Mouse (Mus musculus) intestine, postnatal 0 days (tissue): ENCODE results near the gene Gan. TPM values are rescaled to one million over a fixed set of nuclear protein-coding genes. Genes with fewer than 3 reads are reported as not detected.
A peak's percentile ranks its signal among the peaks of the same experiment; 100 is the strongest.

ENCODE experiments used
- ATAC-seq: fragments of 200-750 bp; cut with Nextera tagmentation; 2 replicates; pipeline ENCODE4 v1.8.0; 2017; ENCODE audit warnings: mild to moderate bottlenecking, moderate TSS enrichment, moderate library complexity
- H3K27ac ChIP-seq: fragments of 300-500 bp; sonication (generic); 2 replicates; pipeline ENCODE4 v1.5.1; 2014; ENCODE audit warnings: mild to moderate bottlenecking, low read depth, low read length, moderate library complexity
- H3K27me3 ChIP-seq: fragments of 300-500 bp; sonication (generic); replicated peaks from 2 replicates; pipeline ENCODE4 v1.6.1; 2014; ENCODE audit warnings: low read length, mixed read lengths; ENCODE audit not compliant: control insufficient read depth, insufficient read depth
- H3K36me3 ChIP-seq: fragments of 300-500 bp; sonication (generic); 2 replicates; pipeline ENCODE4 v1.6.1; 2014; ENCODE audit warnings: mild to moderate bottlenecking, moderate library complexity; ENCODE audit not compliant: control insufficient read depth, insufficient read depth
- H3K4me1 ChIP-seq: fragments of 300-500 bp; sonication (generic); replicated peaks from 2 replicates; pipeline ENCODE4 v1.6.1; 2014; ENCODE audit warnings: antibody characterized with exemption, low read length, mixed read lengths; ENCODE audit not compliant: control insufficient read depth, insufficient read depth
- H3K4me2 ChIP-seq: fragments of 300-500 bp; sonication (generic); replicated peaks from 2 replicates; pipeline ENCODE4 v1.6.1; 2014; ENCODE audit warnings: low read depth, mild to moderate bottlenecking, moderate library complexity
- H3K4me3 ChIP-seq: fragments of 300-500 bp; sonication (generic); 2 replicates; pipeline ENCODE4 v1.5.1; 2014; ENCODE audit warnings: low read depth, low read length
- H3K9ac ChIP-seq: fragments of 300-500 bp; sonication (generic); 2 replicates; pipeline ENCODE4 v1.6.1; 2014; ENCODE audit warnings: mild to moderate bottlenecking, low read depth, low read length
- H3K9me3 ChIP-seq: fragments of 300-500 bp; sonication (generic); 2 replicates; pipeline ENCODE4 v1.6.1; 2016; ENCODE audit warnings: mixed run types; ENCODE audit not compliant: control insufficient read depth
- CTCF ChIP-seq: sonication (generic); IDR thresholded peaks from 2 replicates; pipeline ENCODE4 v1.5.1; 2016; ENCODE audit warnings: low read depth, mild to moderate bottlenecking, control low read depth, antibody characterized with exemption, moderate library complexity
- WGBS: fragments of 180-500 bp; shearing (Covaris S2); extraction: QIAGEN DNeasy Blood & Tissue Kit; methylation state at CpG from one replicate; pipeline ENCODE4 v1.1.7; 2014; 5-methylcytosine and 5-hydroxymethylcytosine counted together
- polyA plus RNA-seq: library from polyadenylated mRNA; unstranded; fragments of >200 nt; fragmentation: Nextera tagmentation; extraction: Ambion mirVana; gene quantifications from 2 replicates; pipeline ENCODE4 v1.2.1, GENCODE M21; 2015

The Gan gene
- polyA plus RNA-seq, 1 experiment from 2014 or later, result 1.1 TPM

GRCm38 (mm10) chr8:117248341-117248740 lies 90.4 kb downstream of the Gan start:
- no peak overlapping the region for H3K4me2 ChIP-seq
- H3K9ac ChIP-seq, result no peak overlapping the region
- no peaks in the 10 kb centered on the region for H3K4me1 ChIP-seq
- TF ChIP-seq CTCF, result no peak
- no peaks in the 10 kb centered on the region for H3K9me3 ChIP-seq
- no peak overlapping the region for H3K27ac ChIP-seq
- H3K36me3 ChIP-seq, result no peaks in the 10 kb centered on the region
- H3K27me3 ChIP-seq, result no peaks in the 10 kb centered on the region
- WGBS, result 66% methylated on average over 11 of the region's 11 CpGs
- H3K4me3 ChIP-seq, result no peak overlapping the region
- ATAC-seq, result no peak

DNA sequence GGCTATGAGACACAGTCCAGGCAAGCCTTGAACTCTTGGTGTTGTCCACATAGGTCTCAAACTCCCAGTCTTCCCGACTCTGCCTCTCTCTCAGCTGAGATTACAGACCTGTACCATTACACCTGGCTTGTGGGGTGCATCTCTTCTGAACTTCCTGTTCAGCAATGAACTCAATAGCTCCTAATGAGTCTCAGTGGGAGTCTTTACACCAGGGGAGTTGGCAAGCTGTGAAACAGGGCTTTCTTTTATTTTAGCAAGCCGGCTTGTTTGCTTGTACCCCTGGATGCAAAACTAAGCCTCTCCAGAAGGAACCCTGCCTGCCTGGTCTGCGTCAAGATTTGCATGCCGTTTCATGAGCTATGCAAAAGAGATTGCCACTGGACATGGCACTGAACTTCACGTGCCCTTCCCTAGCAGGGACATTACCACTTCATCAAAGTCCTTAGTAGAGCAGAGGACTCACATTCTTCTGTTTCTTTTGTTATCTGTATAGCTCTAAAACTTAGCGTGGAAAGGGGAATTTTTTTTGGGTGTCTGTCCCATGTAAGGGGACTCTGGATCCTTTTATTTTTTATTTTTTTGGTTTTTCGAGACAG lies 93.2 kb downstream of the Gan start:
- Histone ChIP-seq H3K4me2 (no peak overlapping the region), H3K27me3 (no peaks in the 10 kb centered on the region), H3K4me1 (no peaks in the 10 kb centered on the region), H3K9ac (no peak overlapping the region), H3K36me3 (no peaks in the 10 kb centered on the region), H3K9me3 (no peaks in the 10 kb centered on the region), H3K27ac (no peak overlapping the region), H3K4me3 (no peak overlapping the region)
- WGBS, result 51% methylated on average over 7 of the region's 7 CpGs
- no peak for ATAC-seq
- TF ChIP-seq CTCF, result no peak

DNA sequence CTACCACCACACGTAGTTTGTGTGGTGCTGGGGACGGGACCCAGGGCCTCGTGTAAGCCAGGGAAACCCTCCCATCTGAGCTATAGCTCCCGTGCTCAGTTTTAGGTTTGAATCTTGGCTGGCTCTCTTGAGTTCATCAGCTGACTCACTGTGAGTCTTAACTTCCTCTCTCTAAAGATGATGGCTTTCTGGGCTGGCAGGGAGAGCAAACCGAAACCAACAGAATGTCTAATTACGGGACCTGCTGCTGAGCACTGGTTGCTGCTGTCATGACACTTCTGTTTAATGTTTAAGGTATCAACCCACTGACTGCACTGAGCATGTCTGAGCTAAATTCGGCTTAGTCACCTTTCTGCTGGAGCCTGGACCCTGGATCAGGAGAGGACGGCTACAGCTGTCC lies 94.7 kb downstream of the Gan start:
- Histone ChIP-seq H3K9ac (no peak overlapping the region), H3K4me2 (no peak overlapping the region), H3K4me1 (no peaks in the 10 kb centered on the region), H3K36me3 (no peaks in the 10 kb centered on the region), H3K27ac (no peak overlapping the region), H3K9me3 (no peaks in the 10 kb centered on the region), H3K27me3 (no peaks in the 10 kb centered on the region), H3K4me3 (no peak overlapping the region)
- no peak for TF ChIP-seq CTCF
- WGBS, result 84% methylated on average over 8 of the region's 8 CpGs
- ATAC-seq, result no peak

DNA sequence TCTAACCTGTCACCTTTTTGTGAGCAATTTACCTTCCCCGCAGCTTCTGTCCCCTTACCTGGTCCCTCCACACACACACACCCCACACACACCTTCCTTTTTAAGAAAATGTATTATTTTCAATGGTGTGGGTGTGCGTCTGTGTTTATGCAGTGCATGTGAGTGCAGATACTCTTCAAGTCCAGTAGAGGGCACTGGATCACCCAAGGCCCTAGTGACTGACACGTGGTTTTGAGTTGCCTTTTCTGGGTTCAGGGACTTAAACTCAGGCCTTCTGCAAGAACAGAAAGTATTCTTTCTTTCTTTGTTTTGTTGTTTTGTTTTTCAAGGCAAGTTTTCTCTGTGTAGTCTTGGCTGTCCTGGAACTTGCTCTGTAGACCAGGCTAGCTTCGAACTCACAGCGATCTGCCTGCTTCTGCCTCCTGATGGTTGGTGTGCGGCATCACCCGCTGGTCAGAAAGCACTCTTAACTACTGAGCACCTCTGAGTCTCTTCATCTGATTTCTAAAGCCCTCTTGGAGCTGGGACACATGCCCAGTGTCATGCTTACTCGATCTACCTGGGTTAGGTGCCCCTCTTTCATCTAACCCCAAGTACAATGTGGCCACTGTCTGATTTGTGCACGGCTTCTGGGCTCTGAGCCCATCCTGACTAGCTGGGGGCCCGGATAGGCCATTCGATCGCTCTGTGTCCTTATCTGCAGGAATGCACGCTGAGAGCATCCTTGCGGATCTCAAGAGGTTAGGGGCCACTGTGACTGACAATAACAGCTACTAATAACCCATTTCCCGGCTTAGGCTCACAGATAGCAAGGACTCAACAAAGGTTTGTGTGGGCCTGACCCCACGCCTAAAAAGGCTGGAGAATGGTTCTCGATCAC lies 95.7 kb downstream of the Gan start:
- 90% methylated on average over 17 of the region's 17 CpGs for WGBS
- no peak overlapping the region for H3K4me2 ChIP-seq
- peak; percentile 45 for TF ChIP-seq CTCF
- no peak overlapping the region for H3K4me3 ChIP-seq
- no peaks in the 10 kb centered on the region for H3K9me3 ChIP-seq
- H3K27me3 ChIP-seq, result no peaks in the 10 kb centered on the region
- no peaks in the 10 kb centered on the region for H3K4me1 ChIP-seq
- H3K36me3 ChIP-seq, result no peaks in the 10 kb centered on the region
- H3K9ac ChIP-seq, result no peak overlapping the region
- no peak overlapping the region for H3K27ac ChIP-seq
- no peak for ATAC-seq

DNA sequence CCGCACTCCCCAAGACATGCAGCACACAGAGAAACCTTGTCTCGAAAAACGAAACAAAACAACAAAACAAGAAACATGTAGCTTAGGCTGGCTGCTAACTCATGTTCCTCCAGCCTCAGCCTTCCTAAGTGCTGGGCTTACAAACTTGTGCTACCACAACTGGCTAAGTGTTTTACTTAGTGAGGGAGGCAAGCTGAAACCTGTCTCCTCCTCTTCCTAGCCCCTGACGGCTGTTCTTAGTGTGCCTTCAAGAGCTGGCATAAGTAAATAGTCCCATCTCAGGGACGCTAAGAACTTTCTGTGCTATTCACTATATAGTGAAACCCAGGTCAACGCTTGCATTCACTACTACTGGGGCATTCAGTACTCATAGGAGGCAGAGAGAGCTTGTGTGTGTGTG lies 96.6 kb downstream of the Gan start:
- H3K27ac ChIP-seq, result no peak overlapping the region

DNA sequence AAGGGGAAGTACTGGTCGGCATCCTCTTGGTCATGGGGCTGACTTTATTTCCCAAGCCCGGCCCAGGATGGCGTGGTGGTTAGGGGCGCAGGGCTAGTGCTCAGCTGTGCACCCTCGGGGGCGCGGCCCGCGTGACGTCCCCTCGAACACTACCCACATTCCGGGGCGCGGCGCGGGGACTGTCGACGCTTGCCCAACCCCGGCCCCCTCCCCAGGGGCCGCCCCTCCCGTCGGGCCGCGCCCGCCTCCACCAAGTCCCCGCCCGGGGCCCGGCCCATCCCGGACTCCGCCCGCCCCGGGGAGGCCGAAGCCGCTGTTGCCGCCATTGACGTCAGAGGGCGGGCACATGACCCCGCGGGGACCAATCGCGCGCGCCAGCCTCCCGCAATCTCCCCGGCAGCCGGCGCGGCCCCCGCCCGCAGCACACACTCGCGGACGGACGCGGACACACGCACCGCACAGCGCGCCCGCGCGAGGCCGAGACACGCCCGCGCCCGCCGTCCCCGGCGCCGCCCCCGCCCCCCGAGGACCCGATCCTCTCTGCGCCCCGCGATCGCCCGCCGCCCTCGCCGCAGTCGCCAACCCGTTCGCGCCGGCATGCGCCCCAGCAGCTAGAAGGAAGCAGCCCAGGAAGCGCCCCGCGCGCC lies 98.5 kb downstream of the Gan start:
- WGBS, result 1% methylated on average over 65 of the region's 92 CpGs

More for the DNA sequence above, 96.6 kb downstream of the Gan start:
- no peaks in the 10 kb centered on the region for H3K4me1 ChIP-seq
- no peak overlapping the region for H3K4me2 ChIP-seq
- H3K9ac ChIP-seq, result no peak overlapping the region
- H3K27me3 ChIP-seq, result no peaks in the 10 kb centered on the region
- H3K4me3 ChIP-seq, result no peak overlapping the region
- no peaks in the 10 kb centered on the region for H3K9me3 ChIP-seq
- WGBS, result 80% methylated on average over 6 of the region's 6 CpGs
- no peak for ATAC-seq
- TF ChIP-seq CTCF, result no peak
- H3K36me3 ChIP-seq, result no peaks in the 10 kb centered on the region

More for the DNA sequence above, 98.5 kb downstream of the Gan start:
- H3K27ac ChIP-seq, result peak overlapping the region; percentile 95
- H3K4me3 ChIP-seq, result peak overlapping the region; percentile 96
- H3K4me1 ChIP-seq, result peaks cover 12% of the 10 kb centered on the region; the same call in 1 of the 2 replicates
- TF ChIP-seq CTCF, result no peak
- no peaks in the 10 kb centered on the region for H3K36me3 ChIP-seq
- H3K9me3 ChIP-seq, result no peaks in the 10 kb centered on the region
- peak; percentile 86 for ATAC-seq
- peak overlapping the region; percentile 77 for H3K4me2 ChIP-seq
- H3K9ac ChIP-seq, result peak overlapping the region; percentile 99
- no peaks in the 10 kb centered on the region for H3K27me3 ChIP-seq
